Mouse (Mus musculus) forebrain, embryonic 11.5 days (tissue): ENCODE measurements at regions not wholly inside any gene's neighbourhood (a gene's known extent, or its start where the extent isn't known, plus 50 kb on each side); places are given as distances from the start of the nearest gene placed in this dataset.

Source experiments
- ATAC-seq: fragments of 200-750 bp; cut with Nextera tagmentation; replicated peaks from 2 replicates; pipeline ENCODE4 v1.8.0; 2017; ENCODE audit warnings: moderate TSS enrichment; ENCODE audit not compliant: low FRiP score
- DNase-seq: peaks from one replicate; pipeline ENCODE4 v3.0.0-alpha.2; 2017; ENCODE audit warnings: low spot score
- H3K27ac ChIP-seq: fragments of 300-500 bp; sonication (generic); 2 replicates; pipeline ENCODE4 v1.5.1; 2014; ENCODE audit warnings: low read depth, low read length
- H3K27me3 ChIP-seq: fragments of 300-500 bp; sonication (generic); 2 replicates; pipeline ENCODE4 v1.6.1; 2014; ENCODE audit warnings: mild to moderate bottlenecking, low read length, mixed read lengths; ENCODE audit not compliant: control insufficient read depth, insufficient read depth
- H3K36me3 ChIP-seq: fragments of 300-500 bp; sonication (generic); 2 replicates; pipeline ENCODE4 v1.6.1; 2014; ENCODE audit warnings: mild to moderate bottlenecking, low read length, moderate library complexity, mixed read lengths; ENCODE audit not compliant: control insufficient read depth, insufficient read depth
- H3K4me1 ChIP-seq: fragments of 300-500 bp; sonication (generic); replicated peaks from 2 replicates; pipeline ENCODE4 v1.6.1; 2014; ENCODE audit warnings: low read length, mixed read lengths; ENCODE audit not compliant: control insufficient read depth, insufficient read depth
- H3K4me2 ChIP-seq: fragments of 300-500 bp; sonication (generic); 2 replicates; pipeline ENCODE4 v1.6.1; 2014; ENCODE audit warnings: low read depth, mild to moderate bottlenecking, low read length, moderate library complexity, mixed read lengths; ENCODE audit not compliant: severe bottlenecking
- H3K4me3 ChIP-seq: fragments of 300-500 bp; sonication (generic); 2 replicates; pipeline ENCODE4 v1.5.1; 2014; ENCODE audit warnings: low read depth, low read length
- H3K9ac ChIP-seq: fragments of 300-500 bp; sonication (generic); 2 replicates; pipeline ENCODE4 v1.6.1; 2014; ENCODE audit warnings: low read length
- H3K9me3 ChIP-seq: fragments of 300-500 bp; sonication (generic); 2 replicates; pipeline ENCODE4 v1.6.1; 2016; ENCODE audit warnings: low read length, mixed read lengths; ENCODE audit not compliant: control insufficient read depth
- WGBS: fragments of 180-500 bp; shearing (Covaris S2); extraction: QIAGEN DNeasy Blood & Tissue Kit; methylation state at CpG from one replicate; pipeline ENCODE4 v1.1.7; 2014; 5-methylcytosine and 5-hydroxymethylcytosine counted together

- ATAC-seq: no peak
- H3K27me3 ChIP-seq: no peaks in the 10 kb centered on the region
- 90% methylated on average over 8 of the region's 8 CpGs for WGBS
Observed at GRCm38 (mm10) chr6:135451165-135451797, 88.9 kb downstream of the Emp1 start.

GRCm38 (mm10) chr6:135453041-135453440, 90.7 kb downstream of the Emp1 start:
- no peak for ATAC-seq
- 91% methylated on average over 3 of the region's 3 CpGs for WGBS
- Histone ChIP-seq H3K36me3 (no peaks in the 10 kb centered on the region), H3K27me3 (no peaks in the 10 kb centered on the region), H3K27ac (no peak overlapping the region), H3K4me1 (no peaks in the 10 kb centered on the region), H3K4me3 (no peak overlapping the region), H3K9me3 (no peaks in the 10 kb centered on the region), H3K4me2 (no peak overlapping the region), H3K9ac (no peak overlapping the region)
- no peak for DNase-seq

More at GRCm38 (mm10) chr6:135451165-135451797, 88.9 kb downstream of the Emp1 start:
- DNase-seq: no peak
- Histone ChIP-seq H3K9me3 (no peaks in the 10 kb centered on the region), H3K27ac (no peak overlapping the region), H3K4me2 (no peak overlapping the region), H3K36me3 (no peaks in the 10 kb centered on the region), H3K4me3 (no peak overlapping the region), H3K4me1 (no peaks in the 10 kb centered on the region), H3K9ac (no peak overlapping the region)

- WGBS: 48% methylated on average over 6 of the region's 6 CpGs
- no peak overlapping the region for H3K9ac ChIP-seq
- H3K36me3 ChIP-seq: no peaks in the 10 kb centered on the region
- no peaks in the 10 kb centered on the region for H3K9me3 ChIP-seq
- H3K27me3 ChIP-seq: no peaks in the 10 kb centered on the region
- H3K27ac ChIP-seq: no peak overlapping the region
- no peak overlapping the region for H3K4me3 ChIP-seq
- H3K4me2 ChIP-seq: no peak overlapping the region
- no peak for ATAC-seq
- no peak for DNase-seq
- H3K4me1 ChIP-seq: no peaks in the 10 kb centered on the region
Observed at GRCm38 (mm10) chr6:135472495-135472894, 110.2 kb downstream of the Emp1 start.

GRCm38 (mm10) chr6:135473146-135473545, 110.8 kb downstream of the Emp1 start:
- H3K9ac ChIP-seq: no peak overlapping the region
- no peaks in the 10 kb centered on the region for H3K36me3 ChIP-seq
- H3K9me3 ChIP-seq: no peaks in the 10 kb centered on the region
- no peaks in the 10 kb centered on the region for H3K4me1 ChIP-seq
- H3K27ac ChIP-seq: no peak overlapping the region
- ATAC-seq (no peak), DNase-seq (no peak)
- 87% methylated on average over 4 of the region's 4 CpGs for WGBS
- H3K4me3 ChIP-seq: no peak overlapping the region
- H3K4me2 ChIP-seq: no peak overlapping the region
- H3K27me3 ChIP-seq: no peaks in the 10 kb centered on the region

GRCm38 (mm10) chr6:135488795-135489194, 126.5 kb downstream of the Emp1 start:
- WGBS: 48% methylated on average over 2 of the region's 2 CpGs
- Histone ChIP-seq H3K36me3 (no peaks in the 10 kb centered on the region), H3K4me2 (no peak overlapping the region), H3K9ac (no peak overlapping the region), H3K27ac (no peak overlapping the region), H3K4me3 (no peak overlapping the region), H3K4me1 (no peaks in the 10 kb centered on the region), H3K9me3 (no peaks in the 10 kb centered on the region), H3K27me3 (no peaks in the 10 kb centered on the region)
- no peak for DNase-seq
- no peak for ATAC-seq

- DNase-seq (no peak), ATAC-seq (no peak)
- 94% methylated on average over 1 of the region's 1 CpGs for WGBS
- Histone ChIP-seq H3K9ac (no peak overlapping the region), H3K4me1 (no peaks in the 10 kb centered on the region), H3K36me3 (no peaks in the 10 kb centered on the region), H3K4me2 (no peak overlapping the region), H3K27me3 (no peaks in the 10 kb centered on the region), H3K9me3 (no peaks in the 10 kb centered on the region), H3K27ac (no peak overlapping the region), H3K4me3 (no peak overlapping the region)
Observed at GRCm38 (mm10) chr6:135493983-135494382, 131.6 kb downstream of the Emp1 start.

GRCm38 (mm10) chr6:135495841-135496240, 133.5 kb downstream of the Emp1 start:
- H3K4me1 ChIP-seq: no peaks in the 10 kb centered on the region
- H3K9me3 ChIP-seq: no peaks in the 10 kb centered on the region
- no peak overlapping the region for H3K9ac ChIP-seq
- no peaks in the 10 kb centered on the region for H3K27me3 ChIP-seq
- WGBS: 82% methylated on average over 2 of the region's 2 CpGs
- H3K36me3 ChIP-seq: no peaks in the 10 kb centered on the region
- ATAC-seq (no peak), DNase-seq (no peak)
- no peak overlapping the region for H3K27ac ChIP-seq
- no peak overlapping the region for H3K4me3 ChIP-seq
- no peak overlapping the region for H3K4me2 ChIP-seq

- H3K4me1 ChIP-seq: no peaks in the 10 kb centered on the region
- no peaks in the 10 kb centered on the region for H3K36me3 ChIP-seq
- no peak overlapping the region for H3K9ac ChIP-seq
- WGBS: 88% methylated on average over 6 of the region's 6 CpGs
- no peak overlapping the region for H3K4me3 ChIP-seq
- H3K9me3 ChIP-seq: no peaks in the 10 kb centered on the region
- no peaks in the 10 kb centered on the region for H3K27me3 ChIP-seq
- ATAC-seq (no peak), DNase-seq (no peak)
- H3K4me2 ChIP-seq: no peak overlapping the region
- no peak overlapping the region for H3K27ac ChIP-seq
Observed at GRCm38 (mm10) chr6:135498592-135498991, 136.2 kb downstream of the Emp1 start.

GRCm38 (mm10) chr6:135500381-135500780, 138.0 kb downstream of the Emp1 start:
- Histone ChIP-seq H3K27me3 (no peaks in the 10 kb centered on the region), H3K27ac (no peak overlapping the region), H3K4me1 (no peaks in the 10 kb centered on the region), H3K4me3 (no peak overlapping the region), H3K36me3 (no peaks in the 10 kb centered on the region), H3K4me2 (no peak overlapping the region), H3K9ac (no peak overlapping the region), H3K9me3 (no peaks in the 10 kb centered on the region)
- no peak for ATAC-seq
- 85% methylated on average over 3 of the region's 3 CpGs for WGBS
- no peak for DNase-seq
